Mouse (Mus musculus) gastrocnemius, postnatal 10 days (tissue): ENCODE data around the gene Jmjd6. TPM values are rescaled to one million over a fixed set of nuclear protein-coding genes. Genes with fewer than 3 reads are reported as not detected.
"Not testable (repeated sequence)": the region's sequence is repeated elsewhere in the genome, so short reads cannot be mapped to it uniquely, and the experiment has no call there.

ENCODE experiments used
- DNase-seq: peaks from one replicate; pipeline ENCODE4 v3.0.0; 2021; ENCODE audit warnings: mixed read lengths
- total RNA-seq, 2 experiments: library from RNA; stranded (reverse); gene quantifications; 2 replicates each; pipeline ENCODE4 v1.2.3; 2021

Jmjd6 gene
- total RNA-seq, 2 experiments from 2014 or later = 23.9 to 26.4 TPM

GRCm38 (mm10) chr11:116851576-116852290 is 8.5 kb upstream of the Jmjd6 start:
- no peak for DNase-seq

- DNase-seq = no peak
Measured at GRCm38 (mm10) chr11:116850833-116851477, 7.7 kb upstream of the Jmjd6 start.

- DNase-seq = no peak
Measured at GRCm38 (mm10) chr11:116850085-116850484, 6.8 kb upstream of the Jmjd6 start.

- no peak for DNase-seq
Measured at GRCm38 (mm10) chr11:116849587-116849986, 6.3 kb upstream of the Jmjd6 start.

DNA sequence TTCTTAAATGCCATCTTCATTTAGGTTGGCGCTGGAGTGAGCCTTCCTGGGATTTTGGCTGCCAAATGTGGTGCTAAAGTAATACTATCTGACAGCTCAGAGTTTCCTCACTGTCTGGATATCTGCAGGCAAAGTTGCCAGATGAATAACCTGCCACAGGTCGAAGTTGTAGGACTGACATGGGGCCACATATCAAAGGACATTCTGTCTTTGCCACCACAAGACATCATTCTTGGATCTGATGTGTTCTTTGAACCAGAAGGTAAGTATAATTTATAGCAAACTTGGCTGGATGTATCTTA is 5.6 kb upstream of the Jmjd6 start:
- DNase-seq = not testable (repeated sequence)

GRCm38 (mm10) chr11:116848086-116848876 is 5.0 kb upstream of the Jmjd6 start:
- no peak for DNase-seq

- DNase-seq = no peak
Measured at GRCm38 (mm10) chr11:116847187-116848085, 4.2 kb upstream of the Jmjd6 start.

DNA sequence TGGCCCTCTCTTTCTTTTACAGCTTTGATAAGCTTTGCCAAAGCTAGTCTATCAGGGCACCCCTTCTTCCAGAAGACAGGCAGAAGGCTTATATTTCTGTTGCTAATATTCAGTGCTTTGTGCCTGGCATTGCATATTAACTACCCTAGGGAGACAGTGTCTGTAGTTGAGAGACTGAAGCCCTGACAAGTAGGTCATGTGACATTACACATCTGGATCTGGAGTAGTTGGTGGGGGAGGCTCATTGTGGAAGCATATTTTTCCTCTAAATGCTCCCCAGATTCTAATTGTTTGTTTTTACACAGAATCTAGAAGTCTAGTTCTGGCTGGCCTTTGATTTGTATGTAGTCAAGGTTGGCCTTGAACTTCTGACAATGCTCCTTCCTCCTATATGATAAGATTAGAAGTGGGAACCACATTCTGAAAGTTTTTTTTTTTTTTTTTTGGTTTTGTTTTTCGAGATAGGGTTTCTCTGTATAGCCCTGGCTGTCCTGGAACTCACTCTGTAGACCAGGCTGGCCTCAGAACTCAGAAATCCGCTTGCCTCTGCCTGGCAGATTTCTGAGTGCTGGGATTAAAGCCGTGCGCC is 3.4 kb upstream of the Jmjd6 start:
- no peak for DNase-seq

GRCm38 (mm10) chr11:116842531-116843260 is 553 bp downstream of the Jmjd6 start:
- peak; percentile 67 for DNase-seq

DNA sequence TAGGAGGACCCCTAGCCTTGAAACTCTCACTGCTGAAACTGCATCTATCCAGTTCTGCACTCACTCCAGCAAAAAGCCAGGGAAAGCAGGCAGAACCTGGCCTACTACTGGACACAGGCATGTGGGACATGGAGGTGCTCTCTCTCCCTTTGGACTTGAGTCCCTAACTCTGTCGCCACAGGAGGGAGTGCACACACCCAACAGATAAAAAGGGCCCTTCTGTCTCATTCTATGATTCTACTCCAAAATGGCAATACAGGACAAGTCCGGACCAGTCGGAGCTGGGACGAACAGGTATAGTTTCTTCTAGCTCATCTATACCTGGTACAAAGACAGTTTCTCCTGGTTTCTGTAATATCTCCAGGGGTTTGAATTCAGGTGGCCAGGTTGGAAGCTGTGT is 2.5 kb downstream of the Jmjd6 start:
- no peak for DNase-seq

DNA sequence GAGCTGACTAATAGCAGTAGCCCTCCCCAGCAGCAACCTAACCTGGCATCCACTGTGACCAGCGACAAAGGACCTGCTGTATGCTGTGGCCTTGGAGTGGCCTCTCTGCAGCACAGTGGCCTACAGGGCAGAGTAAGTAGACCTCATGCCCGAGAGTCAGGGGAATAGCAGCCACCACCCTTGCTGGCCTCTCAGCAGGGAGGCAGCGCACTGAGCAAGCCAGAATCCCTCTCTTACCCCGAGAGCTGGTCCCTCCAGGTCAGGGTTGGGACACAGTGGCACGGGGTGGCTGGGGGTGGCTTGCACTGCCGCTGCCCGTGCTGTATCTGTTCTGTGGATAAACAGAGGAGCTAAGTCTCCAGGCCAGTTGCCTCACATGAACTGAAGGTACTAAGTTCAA is 3.6 kb downstream of the Jmjd6 start:
- no peak for DNase-seq

GRCm38 (mm10) chr11:116838936-116839335 is 4.3 kb downstream of the Jmjd6 start:
- DNase-seq = no peak

GRCm38 (mm10) chr11:116837441-116837840 is 5.8 kb downstream of the Jmjd6 start:
- DNase-seq = no peak

- no peak for DNase-seq
Measured at GRCm38 (mm10) chr11:116836283-116836682, 7.0 kb downstream of the Jmjd6 start.

DNA sequence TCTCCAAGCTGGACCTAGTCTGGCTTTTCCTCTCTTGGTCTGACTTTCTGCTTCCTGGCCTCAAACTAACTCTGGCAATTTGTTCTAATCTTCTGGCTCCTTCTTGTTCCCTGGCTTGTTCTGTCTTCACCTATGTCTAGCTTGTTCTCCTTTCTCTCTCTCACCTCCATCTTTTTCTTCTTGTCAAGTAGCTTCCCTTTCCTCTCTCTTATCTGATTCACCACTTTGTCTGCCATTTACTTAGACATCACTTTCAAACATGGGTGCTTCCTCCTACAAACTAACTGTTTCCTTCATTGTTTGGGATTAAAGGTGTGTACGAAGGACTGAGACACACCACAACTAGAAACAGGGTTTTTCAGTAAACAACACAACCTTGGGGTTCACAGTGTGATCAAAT is 8.3 kb downstream of the Jmjd6 start:
- no peak for DNase-seq

DNA sequence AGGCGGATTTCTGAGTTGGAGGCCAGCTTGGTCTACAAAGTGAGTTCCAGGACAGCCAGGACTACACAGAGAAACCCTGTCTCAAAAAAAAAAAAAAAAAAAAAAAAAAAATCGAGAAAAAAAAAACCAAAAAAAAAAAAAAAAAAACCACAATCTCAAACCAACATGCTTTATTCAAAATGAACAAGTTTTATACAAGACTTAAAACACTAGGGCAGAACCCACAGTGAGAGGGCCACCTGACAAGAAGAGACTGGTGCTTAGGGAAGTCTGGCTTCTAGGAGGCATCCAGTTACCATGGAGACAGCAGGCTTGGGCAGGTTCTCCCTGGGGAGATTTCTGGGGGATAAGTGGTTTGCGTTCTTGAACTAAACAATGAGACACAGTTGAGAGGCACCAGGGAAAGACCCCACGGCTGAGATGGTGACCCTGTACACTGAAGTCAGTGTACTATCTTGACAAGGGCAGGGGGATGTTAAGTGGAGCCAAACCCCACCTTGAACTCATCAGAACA is 11.0 kb downstream of the Jmjd6 start:
- no peak for DNase-seq

GRCm38 (mm10) chr11:116827534-116828165 is 15.6 kb downstream of the Jmjd6 start, which contains the start of gene Mxra7:
Mxra7 (minus strand) TSS chr11:116828046.
- DNase-seq = peak; percentile 92

DNA sequence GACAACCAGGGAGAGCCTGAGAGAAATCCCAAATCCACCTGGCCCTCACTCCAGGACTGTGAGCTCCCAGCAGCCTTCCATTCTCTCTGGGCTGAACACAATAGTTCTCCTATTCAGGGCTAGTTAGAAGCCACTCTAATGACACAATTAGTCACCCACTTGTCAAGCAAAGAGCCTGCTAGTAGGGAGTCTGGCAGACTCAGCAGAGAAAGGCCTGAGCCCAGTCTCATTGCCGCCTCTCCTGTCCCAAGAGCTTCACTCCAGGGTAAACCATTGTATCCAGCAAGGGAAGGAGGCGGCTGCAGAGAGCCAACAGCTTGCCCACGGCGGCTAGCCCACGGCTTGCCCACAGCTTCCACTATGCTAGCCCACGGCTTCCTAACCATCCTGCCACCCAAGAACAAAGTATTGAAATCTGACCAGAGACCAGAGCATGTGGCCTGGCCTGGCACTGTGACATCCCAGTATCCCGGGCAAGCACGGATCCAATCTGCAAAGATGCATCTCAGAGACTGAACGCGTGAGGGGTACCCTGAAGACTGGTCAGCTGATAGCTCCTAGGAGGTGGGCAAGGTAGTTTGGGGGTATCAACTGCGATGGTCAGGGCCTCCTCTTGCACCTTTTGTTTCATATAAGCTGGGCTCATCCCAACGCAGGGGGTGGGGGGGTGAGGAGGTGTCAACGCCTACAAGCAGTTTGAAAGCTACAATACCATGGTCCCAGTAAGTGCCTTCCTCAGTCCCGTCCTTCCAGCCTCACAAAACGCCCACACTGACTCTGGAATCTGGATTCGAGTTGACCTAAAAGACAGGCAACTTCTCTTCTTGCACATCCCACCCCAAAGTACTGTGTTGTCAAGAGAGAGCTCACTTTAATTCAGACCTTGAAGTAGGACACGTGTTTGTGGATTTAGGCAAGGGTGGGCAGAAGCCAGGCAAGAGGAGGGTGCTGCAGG is 16.4 kb downstream of the Jmjd6 start:
- no peak for DNase-seq

GRCm38 (mm10) chr11:116825230-116825629 is 18.0 kb downstream of the Jmjd6 start:
- no peak for DNase-seq
